Mouse (Mus musculus): ENCODE data around the gene Wdr90.

DNA sequence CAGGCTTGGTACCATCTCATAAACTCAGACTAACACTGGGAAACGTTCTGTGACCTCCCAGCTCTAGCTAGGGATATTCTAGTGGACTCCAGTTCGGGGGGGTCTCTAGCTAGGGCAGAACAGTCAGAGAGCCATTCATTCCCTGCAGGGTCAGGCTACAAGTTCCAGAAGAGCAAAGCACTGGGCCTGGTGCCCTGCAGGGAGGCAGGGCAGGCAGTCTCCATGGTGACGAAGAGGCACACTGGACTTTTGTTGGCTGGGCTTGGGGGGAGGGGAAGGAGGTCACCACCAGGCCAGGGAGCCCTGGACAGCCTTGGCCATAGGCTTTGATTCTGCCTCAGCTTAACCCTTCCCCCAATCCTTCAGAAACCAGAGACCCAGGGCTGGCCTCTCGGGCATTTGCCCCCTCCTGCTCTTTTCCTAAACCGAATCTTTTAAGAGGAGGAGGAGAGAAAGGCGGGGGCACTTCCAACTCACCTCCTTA, 65.7 kb downstream of the Wdr90 start, which contains the start of gene AC134908.4:
- TF ChIP-seq ZC3H11A (IDR thresholded peaks at IDR 0.05; ENCODE audit: borderline replicate concordance, low read depth, low read length) (no peak), CHD2 (IDR thresholded peaks at IDR 0.05; ENCODE audit: low read depth, low read length) (no peak), MAFK (IDR thresholded peaks at IDR 0.05; ENCODE audit: insufficient read depth, low read depth, low read length) (no peak)
